Mouse (Mus musculus) layer of hippocampus, postnatal 14 days (tissue): ENCODE data around the gene Pa2g4. TPM values are rescaled to one million over a fixed set of nuclear protein-coding genes. Genes with fewer than 3 reads are reported as not detected.
"Not testable (repeated sequence)": the region's sequence is repeated elsewhere in the genome, so short reads cannot be mapped to it uniquely, and the experiment has no call there.

Experiments
- DNase-seq, 2 experiments: peaks; one replicate each; pipeline ENCODE4 v3.0.0; 2021 to 2022; ENCODE audit warnings: low spot score in 2 of 2, mixed read lengths in 1 of 2
- total RNA-seq, 2 experiments: library from RNA; stranded (reverse); gene quantifications; 2 replicates each; pipeline ENCODE4 v1.2.3; 2021

The Pa2g4 gene
- total RNA-seq, 2 experiments from 2014 or later: 72.9 to 74.1 TPM

GRCm38 (mm10) chr10:128579731-128580130, 13.9 kb upstream of the Pa2g4 start:
- no peak for DNase-seq

- no peak for DNase-seq
Measured at GRCm38 (mm10) chr10:128579298-128579697, 13.5 kb upstream of the Pa2g4 start.

GRCm38 (mm10) chr10:128578330-128578729, 12.5 kb upstream of the Pa2g4 start:
- DNase-seq: no peak

GRCm38 (mm10) chr10:128575063-128575462, 9.3 kb upstream of the Pa2g4 start:
- no peak for DNase-seq

- DNase-seq: no peak
Measured at GRCm38 (mm10) chr10:128565206-128565787, 490 bp downstream of the Pa2g4 start.

GRCm38 (mm10) chr10:128563544-128563943, 2.2 kb downstream of the Pa2g4 start:
- no peak for DNase-seq

- DNase-seq: no peak
Measured at GRCm38 (mm10) chr10:128556963-128557362, 8.8 kb downstream of the Pa2g4 start.

- DNase-seq: no peak
Measured at GRCm38 (mm10) chr10:128556286-128556685, 9.5 kb downstream of the Pa2g4 start.

GRCm38 (mm10) chr10:128555567-128555966, 10.2 kb downstream of the Pa2g4 start:
- not testable (repeated sequence) for DNase-seq

- DNase-seq: not testable (repeated sequence)
Measured at GRCm38 (mm10) chr10:128550144-128550823, 15.5 kb downstream of the Pa2g4 start.

- DNase-seq: not testable (repeated sequence)
Measured at GRCm38 (mm10) chr10:128549682-128550057, 16.1 kb downstream of the Pa2g4 start.

GRCm38 (mm10) chr10:128548947-128549681, 16.7 kb downstream of the Pa2g4 start, which contains the start of gene Rpl41:
Gene Rpl41, minus strand, starts transcription at chr10:128549305.
- DNase-seq: peak; percentile 87 to 95

- not testable (repeated sequence) for DNase-seq
Measured at GRCm38 (mm10) chr10:128548051-128548791, 17.6 kb downstream of the Pa2g4 start.

GRCm38 (mm10) chr10:128547361-128548032, 18.3 kb downstream of the Pa2g4 start, which contains the start of gene Zc3h10:
Gene Zc3h10, minus strand, starts transcription at chr10:128547774.
- peak; percentile 93 to 98 for DNase-seq

- DNase-seq: no peak
Measured at GRCm38 (mm10) chr10:128546787-128547186, 19.0 kb downstream of the Pa2g4 start.

GRCm38 (mm10) chr10:128546361-128546760, 19.4 kb downstream of the Pa2g4 start:
- peak in 1 of 2 experiments; percentile 61 for DNase-seq

- DNase-seq: no peak
Measured at GRCm38 (mm10) chr10:128545570-128545898, 20.3 kb downstream of the Pa2g4 start.

- DNase-seq: no peak
Measured at GRCm38 (mm10) chr10:128544674-128545569, 20.9 kb downstream of the Pa2g4 start.

GRCm38 (mm10) chr10:128544151-128544657, 21.6 kb downstream of the Pa2g4 start:
- DNase-seq: no peak

GRCm38 (mm10) chr10:128543100-128543499, 22.7 kb downstream of the Pa2g4 start:
- no peak for DNase-seq
